Mouse (Mus musculus): ENCODE data around the gene Fam227a. TPM values are rescaled to one million over a fixed set of nuclear protein-coding genes. Genes with fewer than 3 reads are reported as not detected.

The Fam227a gene
- polyA plus RNA-seq, 1 experiment from 2014 or later: 2.5 TPM

DNA sequence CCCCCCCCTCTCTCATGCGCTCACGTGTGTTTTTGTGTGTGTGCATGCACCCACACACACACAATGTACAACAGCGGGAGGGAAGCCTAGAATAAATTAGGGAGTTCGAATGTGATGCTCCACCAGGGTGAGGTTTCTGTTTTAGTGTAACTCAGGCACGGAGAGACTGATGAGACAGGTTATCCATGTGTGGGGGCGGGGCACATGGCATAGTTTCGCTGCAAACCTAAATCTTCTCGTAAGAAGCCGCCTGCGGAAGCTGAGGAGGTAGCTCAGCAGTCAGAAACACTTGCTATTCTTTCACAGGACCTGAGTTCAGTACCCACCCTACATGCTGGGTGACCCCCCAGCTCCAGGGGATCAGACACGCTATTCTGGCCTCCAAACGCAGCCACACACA lies 10.6 kb downstream of the Fam227a start:
- 88% methylated on average over 12 of the region's 12 CpGs for WGBS
- H3K4me2 ChIP-seq: no peak overlapping the region
- no peak overlapping the region for H3K9ac ChIP-seq
- no peaks in the 10 kb centered on the region for H3K9me3 ChIP-seq
- H3K27me3 ChIP-seq: no peaks in the 10 kb centered on the region
- peaks cover 24% of the 10 kb centered on the region; the same call in 1 of the 2 replicates for H3K36me3 ChIP-seq
- no peaks in the 10 kb centered on the region for H3K4me1 ChIP-seq
- no peak for ATAC-seq (ENCODE audit: insufficient number of reproducible peaks, insufficient read depth, low FRiP score, low TSS enrichment, low read depth)
- no peak overlapping the region for H3K27ac ChIP-seq
- no peak overlapping the region for H3K4me3 ChIP-seq

- H3K36me3 ChIP-seq: peaks cover 31% of the 10 kb centered on the region; the same call in 1 of the 2 replicates
- peaks cover 8% of the 10 kb centered on the region; the same call in 1 of the 2 replicates for H3K4me1 ChIP-seq
- H3K4me3 ChIP-seq: no peak overlapping the region
- H3K27me3 ChIP-seq: no peaks in the 10 kb centered on the region
- H3K27ac ChIP-seq: no peak overlapping the region
- no peaks in the 10 kb centered on the region for H3K9me3 ChIP-seq
- H3K4me2 ChIP-seq: no peak overlapping the region
- 76% methylated on average over 2 of the region's 2 CpGs for WGBS
- no peak overlapping the region for H3K9ac ChIP-seq
- ATAC-seq (ENCODE audit: insufficient number of reproducible peaks, insufficient read depth, low FRiP score, low TSS enrichment, low read depth): no peak
These were observed 13.3 kb downstream of the Fam227a start for GRCm38 (mm10) chr15:79645483-79645882.

GRCm38 (mm10) chr15:79641135-79641817 lies 17.5 kb downstream of the Fam227a start:
- Histone ChIP-seq H3K9me3 (no peaks in the 10 kb centered on the region), H3K4me2 (no peak overlapping the region), H3K36me3 (peaks cover 32% of the 10 kb centered on the region), H3K27ac (no peak overlapping the region), H3K4me1 (peaks cover 8% of the 10 kb centered on the region; the same call in 1 of the 2 replicates), H3K27me3 (no peaks in the 10 kb centered on the region), H3K9ac (0 out of 2 replicates have a peak overlapping the region, but pooled peaks have one; percentile 32), H3K4me3 (no peak overlapping the region)
- ATAC-seq (ENCODE audit: insufficient number of reproducible peaks, insufficient read depth, low FRiP score, low TSS enrichment, low read depth): no peak
- 56% methylated on average over 12 of the region's 12 CpGs for WGBS

GRCm38 (mm10) chr15:79630471-79630870 lies 28.3 kb downstream of the Fam227a start:
- Histone ChIP-seq H3K9ac (no peak overlapping the region), H3K27me3 (no peaks in the 10 kb centered on the region), H3K4me3 (no peak overlapping the region), H3K4me1 (no peaks in the 10 kb centered on the region), H3K9me3 (no peaks in the 10 kb centered on the region), H3K4me2 (no peak overlapping the region), H3K27ac (no peak overlapping the region), H3K36me3 (peaks cover 72% of the 10 kb centered on the region)
- ATAC-seq (ENCODE audit: insufficient number of reproducible peaks, insufficient read depth, low FRiP score, low TSS enrichment, low read depth): no peak
- 62% methylated on average over 2 of the region's 2 CpGs for WGBS

DNA sequence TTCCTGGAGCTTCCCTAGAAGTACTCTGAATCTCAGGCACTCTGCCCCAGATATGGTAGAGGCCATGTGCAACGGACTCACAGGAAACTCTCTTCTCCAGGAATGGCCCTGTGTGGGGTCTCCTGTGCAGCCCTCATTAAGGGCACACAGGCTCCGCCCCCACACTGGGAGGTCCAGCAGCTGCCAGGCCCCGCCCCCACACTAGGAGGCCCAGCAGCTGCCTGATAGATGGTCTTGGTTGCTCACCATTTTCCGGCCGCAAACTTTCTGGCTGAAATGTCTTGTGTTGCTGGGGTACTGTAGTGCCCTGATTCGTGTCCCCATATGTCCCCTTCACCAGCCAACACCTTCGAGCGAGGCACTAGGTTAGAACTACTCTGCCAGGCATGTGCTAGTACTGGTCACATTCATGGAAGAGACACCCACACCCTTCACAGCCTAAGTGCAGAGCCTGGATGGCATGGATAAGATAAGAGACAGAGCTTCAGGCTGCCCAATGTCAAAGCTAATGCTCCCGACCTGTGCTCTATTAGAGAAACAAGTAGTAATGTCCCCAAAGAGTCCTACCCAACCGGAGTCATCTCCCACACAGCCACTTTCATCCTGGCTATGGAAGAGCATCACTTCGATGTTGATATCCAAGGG lies 38.9 kb downstream of the Fam227a start:
- no peak overlapping the region for H3K4me3 ChIP-seq
- ATAC-seq (ENCODE audit: insufficient number of reproducible peaks, insufficient read depth, low FRiP score, low TSS enrichment, low read depth): no peak
- H3K27ac ChIP-seq: no peak overlapping the region
- 84% methylated on average over 11 of the region's 11 CpGs for WGBS
- H3K36me3 ChIP-seq: peaks cover 60% of the 10 kb centered on the region
- H3K9ac ChIP-seq: no peak overlapping the region
- H3K4me1 ChIP-seq: no peaks in the 10 kb centered on the region
- H3K9me3 ChIP-seq: no peaks in the 10 kb centered on the region
- H3K27me3 ChIP-seq: no peaks in the 10 kb centered on the region
- H3K4me2 ChIP-seq: no peak overlapping the region

GRCm38 (mm10) chr15:79618456-79618855 lies 40.3 kb downstream of the Fam227a start:
- no peaks in the 10 kb centered on the region for H3K27me3 ChIP-seq
- no peak overlapping the region for H3K9ac ChIP-seq
- no peak for ATAC-seq (ENCODE audit: insufficient number of reproducible peaks, insufficient read depth, low FRiP score, low TSS enrichment, low read depth)
- peaks cover 57% of the 10 kb centered on the region for H3K36me3 ChIP-seq
- no peaks in the 10 kb centered on the region for H3K4me1 ChIP-seq
- H3K9me3 ChIP-seq: no peaks in the 10 kb centered on the region
- H3K4me3 ChIP-seq: no peak overlapping the region
- WGBS: 89% methylated on average over 7 of the region's 7 CpGs
- H3K27ac ChIP-seq: no peak overlapping the region
- H3K4me2 ChIP-seq: no peak overlapping the region

- Histone ChIP-seq H3K9ac (no peak overlapping the region), H3K27me3 (no peaks in the 10 kb centered on the region), H3K36me3 (peaks cover 59% of the 10 kb centered on the region), H3K4me2 (no peak overlapping the region), H3K9me3 (no peaks in the 10 kb centered on the region), H3K27ac (no peak overlapping the region), H3K4me1 (no peaks in the 10 kb centered on the region), H3K4me3 (no peak overlapping the region)
- 81% methylated on average over 11 of the region's 11 CpGs for WGBS
- no peak for ATAC-seq (ENCODE audit: insufficient number of reproducible peaks, insufficient read depth, low FRiP score, low TSS enrichment, low read depth)
These were observed 41.6 kb downstream of the Fam227a start for GRCm38 (mm10) chr15:79617135-79617534.

DNA sequence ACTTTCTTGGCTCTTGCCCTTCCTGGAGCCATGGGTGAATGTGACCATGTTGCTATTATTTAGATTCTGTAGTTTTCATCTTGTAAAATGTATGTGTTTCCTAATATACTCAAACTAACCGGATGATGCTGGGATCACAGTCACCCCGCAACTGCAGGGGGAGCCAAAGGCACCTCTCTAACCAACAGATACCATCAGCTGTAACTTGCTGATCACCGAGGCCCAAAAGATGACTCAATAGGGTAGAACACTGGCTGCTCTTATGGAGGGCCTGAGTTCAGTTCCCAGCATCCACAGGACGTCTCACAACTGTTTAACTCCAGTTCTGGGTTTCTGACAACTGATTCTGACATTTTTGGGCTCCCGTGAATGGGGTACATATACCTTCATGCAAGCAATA lies 42.0 kb downstream of the Fam227a start:
- no peaks in the 10 kb centered on the region for H3K27me3 ChIP-seq
- H3K4me1 ChIP-seq: no peaks in the 10 kb centered on the region
- no peak overlapping the region for H3K4me2 ChIP-seq
- no peak overlapping the region for H3K27ac ChIP-seq
- WGBS: 88% methylated on average over 5 of the region's 5 CpGs
- H3K9ac ChIP-seq: no peak overlapping the region
- no peak for ATAC-seq (ENCODE audit: insufficient number of reproducible peaks, insufficient read depth, low FRiP score, low TSS enrichment, low read depth)
- H3K36me3 ChIP-seq: peaks cover 55% of the 10 kb centered on the region
- no peaks in the 10 kb centered on the region for H3K9me3 ChIP-seq
- H3K4me3 ChIP-seq: no peak overlapping the region

- Histone ChIP-seq H3K4me3 (no peak overlapping the region), H3K9me3 (no peaks in the 10 kb centered on the region), H3K36me3 (peaks cover 48% of the 10 kb centered on the region), H3K4me2 (no peak overlapping the region), H3K4me1 (no peaks in the 10 kb centered on the region), H3K27ac (no peak overlapping the region), H3K27me3 (no peaks in the 10 kb centered on the region), H3K9ac (no peak overlapping the region)
- no peak for ATAC-seq (ENCODE audit: insufficient number of reproducible peaks, insufficient read depth, low FRiP score, low TSS enrichment, low read depth)
- 85% methylated on average over 7 of the region's 7 CpGs for WGBS
These were observed 43.3 kb downstream of the Fam227a start for GRCm38 (mm10) chr15:79615501-79615900.

DNA sequence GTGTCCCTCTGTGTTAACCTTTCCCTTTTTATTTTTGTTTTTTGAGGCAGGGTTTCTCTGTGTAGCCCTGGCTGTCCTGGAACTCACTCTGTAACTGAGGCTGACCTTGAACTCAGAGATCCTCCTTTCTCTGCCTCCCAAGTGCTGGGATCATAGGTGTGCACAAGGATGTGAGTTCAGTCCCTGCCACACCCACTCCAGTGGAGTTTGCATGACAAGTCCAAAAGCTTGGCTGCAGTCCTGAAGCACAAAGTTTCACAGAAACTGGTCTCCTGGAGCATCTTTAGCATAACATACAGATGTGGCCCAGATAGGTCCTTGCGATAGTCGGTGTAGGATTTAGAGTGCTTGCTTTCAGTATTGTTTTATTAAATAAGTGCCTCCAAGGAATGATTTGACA lies 49.5 kb downstream of the Fam227a start:
- Histone ChIP-seq H3K36me3 (peaks cover 23% of the 10 kb centered on the region), H3K27me3 (peaks cover 12% of the 10 kb centered on the region), H3K9ac (no peak overlapping the region), H3K27ac (no peak overlapping the region), H3K4me1 (0 out of 2 replicates have a peak, but pooled peaks cover 7% of the 10 kb centered on the region), H3K4me2 (no peak overlapping the region), H3K4me3 (no peak overlapping the region), H3K9me3 (peaks cover 3% of the 10 kb centered on the region; the same call in 1 of the 2 replicates)
- WGBS: 97% methylated on average over 2 of the region's 2 CpGs
- ATAC-seq (ENCODE audit: insufficient number of reproducible peaks, insufficient read depth, low FRiP score, low TSS enrichment, low read depth): no peak

DNA sequence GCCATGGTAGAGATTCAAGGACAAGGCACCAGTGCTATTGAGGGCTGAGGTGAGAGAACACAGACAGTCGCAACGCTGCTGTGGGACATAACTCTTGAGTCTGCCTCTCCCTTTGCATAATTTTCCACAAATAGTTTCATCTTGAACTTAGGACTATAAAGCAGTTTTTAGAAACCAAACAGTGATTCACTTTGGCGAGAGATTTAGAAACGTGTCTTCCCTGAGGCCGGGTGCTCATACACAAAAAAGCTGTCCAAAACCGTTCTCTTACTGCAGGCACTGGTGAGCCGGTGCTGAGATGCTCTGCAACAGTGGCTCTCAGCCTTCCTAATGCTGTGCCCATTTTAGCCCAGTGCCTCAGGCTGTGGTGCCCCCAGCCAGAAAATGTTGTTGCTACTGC lies 50.5 kb downstream of the Fam227a start:
- ATAC-seq (ENCODE audit: insufficient number of reproducible peaks, insufficient read depth, low FRiP score, low TSS enrichment, low read depth): no peak
- H3K36me3 ChIP-seq: peaks cover 15% of the 10 kb centered on the region
- 0 out of 2 replicates have a peak, but pooled peaks cover 7% of the 10 kb centered on the region for H3K4me1 ChIP-seq
- H3K27ac ChIP-seq: no peak overlapping the region
- H3K9ac ChIP-seq: no peak overlapping the region
- H3K9me3 ChIP-seq: peaks cover 3% of the 10 kb centered on the region; the same call in 1 of the 2 replicates
- H3K4me3 ChIP-seq: no peak overlapping the region
- H3K27me3 ChIP-seq: peaks cover 14% of the 10 kb centered on the region
- no peak overlapping the region for H3K4me2 ChIP-seq
- 73% methylated on average over 7 of the region's 7 CpGs for WGBS

GRCm38 (mm10) chr15:79607757-79608156 lies 51.0 kb downstream of the Fam227a start:
- Histone ChIP-seq H3K9me3 (peaks cover 3% of the 10 kb centered on the region; the same call in 1 of the 2 replicates), H3K27ac (no peak overlapping the region), H3K4me1 (0 out of 2 replicates have a peak, but pooled peaks cover 7% of the 10 kb centered on the region), H3K36me3 (peaks cover 13% of the 10 kb centered on the region), H3K4me2 (no peak overlapping the region), H3K4me3 (no peak overlapping the region), H3K27me3 (peaks cover 14% of the 10 kb centered on the region), H3K9ac (no peak overlapping the region)
- WGBS: 61% methylated on average over 2 of the region's 2 CpGs
- ATAC-seq (ENCODE audit: insufficient number of reproducible peaks, insufficient read depth, low FRiP score, low TSS enrichment, low read depth): no peak

Measured in embryonic facial prominence, embryonic 13.5 days (tissue).